Mouse (Mus musculus): ENCODE data around the gene Rbfox3.

GRCm38 (mm10) chr11:118773076-118773583 is 138.3 kb downstream of the Rbfox3 start:
- TF ChIP-seq CTCF (IDR thresholded peaks at IDR 0.05; ENCODE audit: extremely low read depth, insufficient read depth, low read length) (no peak), POLR2A (IDR thresholded peaks at IDR 0.05; ENCODE audit: extremely low read depth, insufficient read depth, low read length) (peak; percentile 42; the same call in 1 of the 2 replicates)
